Mouse (Mus musculus) frontal cortex, adult (tissue): ENCODE measurements around the gene Fam207a.

Experiments
- ATAC-seq: cut with Nextera tagmentation; 2 replicates; pipeline ENCODE4 v1.9.2; 2017; ENCODE audit warnings: mild to moderate bottlenecking, moderate library complexity, mixed read lengths; ENCODE audit not compliant: low TSS enrichment

The Fam207a gene

DNA sequence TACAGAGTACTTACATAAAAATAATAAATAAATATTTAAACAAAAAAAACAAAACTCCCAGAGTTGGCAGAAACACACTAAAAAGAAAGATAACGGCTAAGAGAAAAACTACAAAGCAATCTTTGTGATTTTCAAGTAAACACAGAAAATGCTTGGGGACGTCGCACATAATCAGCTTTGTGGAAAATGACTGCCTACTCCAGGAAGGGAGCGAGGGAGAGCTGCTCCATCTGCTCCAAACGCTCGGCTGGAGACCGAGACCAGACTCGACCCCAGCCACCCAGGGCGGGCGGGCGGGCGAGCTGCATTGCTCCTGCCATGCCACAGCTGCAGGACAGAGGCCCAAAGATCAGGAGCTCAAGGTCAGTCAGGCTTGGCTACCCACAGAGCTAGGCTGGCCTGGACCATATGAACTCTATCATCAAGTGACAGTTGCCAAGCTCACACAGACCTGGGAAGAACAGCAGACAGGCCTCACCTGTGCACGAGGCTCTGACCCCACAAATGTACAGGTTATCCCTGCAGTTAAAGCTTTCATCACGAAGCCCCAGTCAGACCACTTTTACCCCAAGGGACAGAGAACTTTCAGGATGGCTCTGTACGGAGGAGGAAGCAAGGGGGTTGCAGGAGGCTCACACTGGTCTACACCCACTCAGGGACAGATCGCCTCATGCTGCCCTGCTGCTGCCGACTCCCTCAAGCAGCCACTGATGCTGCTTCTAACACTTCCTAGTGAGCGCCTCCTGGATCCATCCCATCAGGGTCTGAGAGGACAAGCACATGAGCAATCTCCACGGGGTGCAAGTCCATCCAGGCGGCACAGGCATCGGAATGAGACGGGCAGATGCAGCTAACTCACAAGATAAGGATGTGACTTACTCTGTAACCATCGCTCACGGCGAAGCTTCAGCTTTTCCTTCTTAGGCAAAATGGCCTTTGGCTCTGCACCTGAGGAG lies 12.3 kb downstream of the Fam207a start:
- 0 out of 2 replicates have a peak, but pooled peaks have one; percentile 14 for ATAC-seq

GRCm38 (mm10) chr10:77500636-77501035 lies 14.9 kb downstream of the Fam207a start:
- ATAC-seq: no peak

DNA sequence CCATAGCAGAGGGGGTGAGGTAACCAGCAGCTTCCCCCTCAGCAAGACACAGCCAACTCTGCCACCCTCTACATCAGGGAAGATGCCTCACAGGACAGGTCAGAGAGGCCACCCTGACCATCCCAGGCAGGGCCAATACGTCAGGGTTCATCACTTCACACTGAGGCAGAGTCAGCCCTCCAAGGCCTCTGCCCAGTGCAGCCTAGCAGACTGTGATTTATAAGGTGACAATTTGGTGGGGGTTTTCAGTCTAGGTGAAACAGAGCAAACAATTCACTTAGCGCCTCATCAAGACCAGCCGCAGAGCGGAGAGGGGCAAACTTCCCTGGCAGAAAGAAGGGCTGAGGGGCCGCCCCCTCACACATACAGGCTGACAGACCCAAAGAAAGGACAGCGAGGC lies 17.3 kb downstream of the Fam207a start:
- no peak for ATAC-seq

DNA sequence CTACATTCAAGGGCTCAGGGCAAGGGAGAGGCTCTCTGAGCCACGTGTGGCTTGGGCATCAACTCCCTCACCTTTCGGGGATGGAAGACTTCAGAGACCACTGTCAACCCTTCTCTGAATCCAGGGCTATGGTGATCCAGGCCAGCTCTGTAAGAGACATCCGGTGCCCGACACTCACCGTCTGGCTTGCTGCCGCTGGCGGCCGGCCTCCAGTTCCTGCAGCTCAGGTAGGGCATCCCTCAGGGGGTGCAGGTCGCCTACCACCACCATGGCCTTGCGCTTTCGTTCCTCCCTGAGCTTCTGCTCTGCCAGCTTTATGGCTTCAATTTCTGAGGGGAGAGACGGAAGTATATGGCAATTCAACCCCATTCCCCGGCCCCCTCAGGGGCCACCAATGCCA lies 18.4 kb downstream of the Fam207a start:
- ATAC-seq: no peak

DNA sequence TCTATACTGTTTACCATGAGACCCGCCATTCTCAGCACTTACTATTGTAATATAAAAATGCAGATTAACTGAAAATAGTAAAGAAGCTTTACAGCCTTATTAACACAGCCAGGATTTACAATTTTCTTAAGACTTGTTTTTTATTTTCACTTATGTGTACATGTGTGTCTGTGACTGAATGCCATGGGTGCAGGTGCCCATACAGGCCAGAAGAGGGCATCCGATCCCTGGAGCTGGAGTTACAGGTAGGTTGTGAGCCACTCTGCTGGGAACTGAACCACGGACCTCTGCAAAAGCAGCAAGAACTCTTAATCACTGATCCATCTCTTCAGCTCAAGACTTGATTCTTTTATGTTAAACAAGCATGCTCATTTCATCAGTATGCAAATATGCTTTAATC lies 22.7 kb downstream of the Fam207a start:
- no peak for ATAC-seq

GRCm38 (mm10) chr10:77491585-77491984 lies 24.0 kb downstream of the Fam207a start:
- ATAC-seq: peak; percentile 60

- no peak for ATAC-seq
These were observed 27.4 kb downstream of the Fam207a start for GRCm38 (mm10) chr10:77488168-77488567.

- no peak for ATAC-seq
These were observed 29.8 kb downstream of the Fam207a start for GRCm38 (mm10) chr10:77485786-77486185.

GRCm38 (mm10) chr10:77484205-77484935 lies 31.2 kb downstream of the Fam207a start:
- no peak for ATAC-seq

DNA sequence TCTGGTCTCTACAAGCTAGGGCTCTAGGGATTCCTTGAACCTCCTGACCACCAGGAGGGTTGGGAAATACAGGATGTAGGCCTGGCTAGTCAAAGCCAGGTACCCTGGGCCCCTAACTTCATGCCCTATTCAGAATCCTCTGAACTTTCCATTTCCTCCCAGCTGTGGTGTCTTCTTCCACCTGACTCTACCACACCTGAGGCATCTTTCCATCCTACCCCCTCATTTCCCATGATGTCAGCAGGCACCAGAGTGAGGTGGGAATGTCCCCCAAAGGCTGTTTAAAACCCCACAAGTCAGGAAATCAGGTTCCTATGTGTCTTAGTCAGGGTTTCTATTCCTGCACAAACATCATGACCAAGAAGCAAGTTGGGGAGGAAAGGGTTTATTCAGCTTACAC lies 33.8 kb downstream of the Fam207a start:
- ATAC-seq: no peak

DNA sequence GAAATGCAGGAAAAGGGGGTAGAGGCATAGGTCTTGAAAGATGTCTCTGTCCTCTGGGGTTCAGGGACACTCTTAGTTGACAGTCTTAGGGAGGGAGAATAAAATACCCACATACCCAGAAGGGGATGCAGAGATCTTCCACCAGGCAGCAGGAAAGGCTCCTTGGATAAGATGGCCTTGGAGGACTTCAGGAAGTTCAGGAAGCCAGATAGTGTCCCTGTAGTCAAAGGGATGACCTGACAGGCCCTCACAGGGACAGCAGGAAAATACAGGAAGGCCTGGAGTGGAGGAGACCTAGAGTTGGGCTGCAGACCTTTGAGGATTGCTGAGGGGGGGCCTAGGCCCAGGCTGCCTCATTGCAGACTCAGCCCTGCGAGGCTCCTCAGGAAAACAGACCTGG lies 35.6 kb downstream of the Fam207a start:
- no peak for ATAC-seq

DNA sequence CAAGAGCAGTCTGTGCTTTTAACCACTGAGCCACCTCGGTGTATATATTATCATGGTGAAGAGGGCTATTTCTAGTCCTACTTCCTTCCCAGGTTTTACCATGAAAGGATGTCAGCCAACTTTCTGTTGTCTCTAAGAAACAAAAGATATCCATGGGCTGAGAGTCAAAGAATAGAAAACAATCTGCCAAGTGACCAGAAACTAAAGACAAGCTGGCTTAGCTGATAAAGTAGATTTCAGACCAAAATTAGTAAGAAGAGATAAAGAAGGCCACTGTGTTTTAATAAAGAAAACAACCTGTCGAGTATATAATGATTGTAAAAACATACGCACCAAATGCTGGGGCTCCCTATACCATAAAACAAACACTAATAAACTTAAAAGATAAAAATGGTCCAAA lies 38.7 kb downstream of the Fam207a start:
- ATAC-seq: no peak

- ATAC-seq: peak; percentile 58
These were observed 43.4 kb downstream of the Fam207a start for GRCm38 (mm10) chr10:77472188-77472587.

DNA sequence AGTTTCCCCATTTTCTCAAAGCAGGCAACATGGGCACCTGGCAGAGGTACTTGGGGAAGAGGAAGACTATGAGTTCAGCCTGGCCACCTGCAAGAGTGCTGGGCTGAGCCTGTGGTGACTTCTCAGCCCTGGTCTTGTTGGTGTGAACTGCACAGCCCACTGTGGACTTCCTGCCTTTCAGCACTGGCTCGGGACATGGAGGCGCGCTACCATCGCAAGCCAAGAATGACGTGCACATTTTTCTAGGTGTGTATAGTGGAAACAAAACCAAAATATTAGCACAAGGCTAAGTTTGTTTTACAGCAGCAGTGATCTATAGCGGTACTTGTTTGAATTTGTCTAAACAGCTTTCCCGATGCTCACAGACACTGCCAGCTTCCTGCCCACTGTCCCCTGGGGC lies 44.1 kb downstream of the Fam207a start:
- no peak for ATAC-seq

- no peak for ATAC-seq
These were observed 44.8 kb downstream of the Fam207a start for GRCm38 (mm10) chr10:77470763-77471162.

DNA sequence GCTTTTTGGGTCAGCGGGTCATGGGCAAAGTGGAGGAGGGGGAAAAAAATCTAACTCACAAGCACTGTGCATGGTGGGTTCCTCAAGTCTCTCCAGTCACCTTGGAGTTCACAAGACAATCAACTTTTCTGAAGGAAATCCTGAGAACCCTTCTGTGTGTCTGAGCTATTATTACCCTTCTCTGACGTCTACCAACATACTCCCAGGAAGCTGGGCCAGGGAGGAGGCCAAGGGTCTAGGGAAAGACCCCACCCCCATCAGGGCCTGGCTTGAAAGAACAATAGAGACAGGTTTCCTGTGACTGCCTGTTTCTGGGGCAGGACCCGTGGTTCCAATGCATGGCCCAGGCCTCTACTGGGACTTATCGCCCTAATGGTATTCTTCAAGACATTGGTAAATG lies 46.9 kb downstream of the Fam207a start:
- no peak for ATAC-seq

DNA sequence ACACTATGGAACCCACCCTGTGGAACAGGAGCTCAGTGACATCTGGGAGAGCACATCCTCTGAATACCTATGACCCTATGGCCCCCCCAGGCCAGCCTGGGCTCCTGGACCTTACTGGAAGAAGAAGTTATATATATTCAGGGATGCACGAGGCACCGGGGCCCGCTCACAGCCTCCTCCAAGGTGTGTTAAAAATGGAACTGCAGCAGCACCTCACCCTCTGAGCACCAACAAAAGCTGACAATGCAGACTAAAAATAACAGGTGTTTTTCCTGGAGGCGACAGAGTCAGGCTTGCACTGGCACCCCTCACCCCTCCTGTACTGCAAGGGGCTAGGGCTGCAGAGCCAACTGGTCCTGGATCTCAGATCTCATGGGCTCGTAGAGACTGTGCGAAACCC lies 48.2 kb downstream of the Fam207a start:
- peak; percentile 29; the same call in 1 of the 2 replicates for ATAC-seq

GRCm38 (mm10) chr10:77465902-77466301 lies 49.7 kb downstream of the Fam207a start:
- no peak for ATAC-seq

GRCm38 (mm10) chr10:77464181-77464936 lies 51.2 kb downstream of the Fam207a start:
- ATAC-seq: no peak

DNA sequence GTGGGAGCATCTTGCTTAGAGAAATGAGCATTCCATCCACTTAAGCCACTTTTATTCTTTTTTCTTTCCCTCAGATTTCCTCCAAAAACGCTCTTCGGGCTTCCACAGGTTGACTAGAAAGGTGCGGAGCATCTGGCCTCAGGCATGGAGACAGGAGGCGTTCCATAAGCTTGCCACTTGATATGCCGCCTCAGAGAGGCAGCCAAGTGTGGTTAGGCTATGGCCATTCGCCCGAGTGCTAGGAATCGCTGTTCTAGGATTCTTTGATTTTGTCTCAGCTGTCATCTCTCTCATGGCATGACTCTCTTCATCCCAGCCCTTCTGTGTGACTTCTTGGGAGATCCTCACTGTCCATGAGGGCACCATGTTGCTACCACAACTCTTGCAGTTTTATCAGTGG lies 54.4 kb downstream of the Fam207a start:
- ATAC-seq: no peak

DNA sequence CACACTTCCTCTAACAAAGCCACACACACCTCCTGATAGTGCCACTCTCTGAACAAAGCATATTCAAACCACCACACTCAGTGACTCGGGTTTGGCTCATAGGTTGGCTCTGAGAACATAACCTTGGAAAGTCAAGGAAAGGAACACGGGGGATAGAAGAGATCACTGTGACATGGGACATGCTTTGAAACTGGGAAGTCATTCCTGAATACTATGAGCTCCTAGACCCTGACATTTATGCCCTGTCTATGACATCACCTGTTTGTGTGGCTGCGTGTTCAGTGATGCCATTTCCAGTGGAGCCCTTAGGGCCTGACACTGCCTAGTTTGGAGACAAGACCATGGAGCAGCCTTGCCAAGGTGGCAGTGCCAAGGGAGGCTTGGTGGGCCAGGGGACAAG lies 57.9 kb downstream of the Fam207a start:
- no peak for ATAC-seq

DNA sequence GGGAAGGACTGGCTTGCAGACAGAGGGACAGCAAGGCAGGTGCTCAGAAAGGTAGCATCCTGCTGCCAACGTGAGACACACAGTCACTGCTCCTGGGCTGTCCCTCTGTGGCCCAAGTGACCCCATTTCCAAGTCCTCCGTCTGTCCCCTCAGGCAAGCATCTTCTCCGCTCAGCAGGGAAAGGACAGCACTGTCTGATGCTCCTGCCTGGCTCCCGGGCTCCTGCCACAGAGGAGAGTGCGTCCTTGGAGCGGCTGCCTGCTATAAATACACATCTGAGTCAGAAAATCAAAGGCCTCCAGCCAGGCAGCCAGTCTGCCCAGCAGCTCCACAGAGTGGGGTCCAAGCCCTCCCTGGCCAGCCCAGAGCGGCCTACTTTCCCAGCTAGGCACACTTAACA lies 59.1 kb downstream of the Fam207a start:
- ATAC-seq: peak; percentile 44; the same call in 1 of the 2 replicates
